Mouse (Mus musculus): Measurements from ENCODE around the gene Gm9999. TPM values are rescaled to one million over a fixed set of nuclear protein-coding genes. Genes with fewer than 3 reads are reported as not detected.
A peak's percentile ranks its signal among the peaks of the same experiment; 100 is the strongest.

Gene Gm9999
- polyA plus RNA-seq, 1 experiment from 2014 or later, result not detected

- Histone ChIP-seq H3K9ac (no peak overlapping the region), H3K4me3 (replicated peaks; ENCODE audit: low read length) (no peak overlapping the region), H3K9me3 (ENCODE audit: control insufficient read depth, low read length) (no peaks in the 10 kb centered on the region), H3K27me3 (ENCODE audit: control insufficient read depth, insufficient read depth, low read length) (no peaks in the 10 kb centered on the region), H3K36me3 (replicated peaks; ENCODE audit: control insufficient read depth, insufficient read depth) (peaks cover 65% of the 10 kb centered on the region), H3K27ac (no peak overlapping the region), H3K4me2 (replicated peaks) (no peak overlapping the region), H3K4me1 (replicated peaks; ENCODE audit: control insufficient read depth, insufficient read depth, low read length) (peaks cover 11% of the 10 kb centered on the region; the same call in 1 of the 2 replicates)
- WGBS, result 94% methylated on average over 4 of the region's 4 CpGs
- ATAC-seq (ENCODE audit: low FRiP score) (no peak), DNase-seq (ENCODE audit: low spot score) (no peak)
These were observed 13.6 kb downstream of the Gm9999 start for GRCm38 (mm10) chr7:46997008-46997407.

- DNase-seq (ENCODE audit: low spot score), result no peak
These were observed 14.4 kb downstream of the Gm9999 start for GRCm38 (mm10) chr7:46997644-46998395.

GRCm38 (mm10) chr7:46998942-46999341 is 15.6 kb downstream of the Gm9999 start:
- no peaks in the 10 kb centered on the region for H3K27me3 ChIP-seq (ENCODE audit: control insufficient read depth, insufficient read depth, low read length)
- H3K4me2 ChIP-seq (replicated peaks), result no peak overlapping the region
- WGBS, result 93% methylated on average over 2 of the region's 2 CpGs
- no peak overlapping the region for H3K4me3 ChIP-seq (replicated peaks; ENCODE audit: low read length)
- no peak for DNase-seq (ENCODE audit: low spot score)
- H3K9me3 ChIP-seq (ENCODE audit: control insufficient read depth, low read length), result no peaks in the 10 kb centered on the region
- H3K27ac ChIP-seq, result no peak overlapping the region
- no peak overlapping the region for H3K9ac ChIP-seq
- H3K4me1 ChIP-seq (replicated peaks; ENCODE audit: control insufficient read depth, insufficient read depth, low read length), result peaks cover 25% of the 10 kb centered on the region; the same call in 1 of the 2 replicates
- ATAC-seq (ENCODE audit: low FRiP score), result no peak
- peaks cover 49% of the 10 kb centered on the region for H3K36me3 ChIP-seq (replicated peaks; ENCODE audit: control insufficient read depth, insufficient read depth)

More at GRCm38 (mm10) chr7:46997644-46998395, 14.4 kb downstream of the Gm9999 start:
- H3K4me1 ChIP-seq (replicated peaks; ENCODE audit: control insufficient read depth, insufficient read depth, low read length), result peaks cover 19% of the 10 kb centered on the region; the same call in 1 of the 2 replicates
- ATAC-seq (ENCODE audit: low FRiP score), result no peak
- H3K36me3 ChIP-seq (replicated peaks; ENCODE audit: control insufficient read depth, insufficient read depth), result peaks cover 60% of the 10 kb centered on the region
- no peak overlapping the region for H3K27ac ChIP-seq
- H3K4me3 ChIP-seq (replicated peaks; ENCODE audit: low read length), result no peak overlapping the region
- no peak overlapping the region for H3K9ac ChIP-seq
- no peaks in the 10 kb centered on the region for H3K9me3 ChIP-seq (ENCODE audit: control insufficient read depth, low read length)
- no peaks in the 10 kb centered on the region for H3K27me3 ChIP-seq (ENCODE audit: control insufficient read depth, insufficient read depth, low read length)
- no peak overlapping the region for H3K4me2 ChIP-seq (replicated peaks)
- WGBS, result 87% methylated on average over 21 of the region's 21 CpGs

GRCm38 (mm10) chr7:46999983-47000643 is 16.7 kb downstream of the Gm9999 start:
- 83% methylated on average over 8 of the region's 8 CpGs for WGBS
- Histone ChIP-seq H3K9ac (no peak overlapping the region), H3K4me1 (replicated peaks; ENCODE audit: control insufficient read depth, insufficient read depth, low read length) (peaks cover 28% of the 10 kb centered on the region; the same call in 1 of the 2 replicates), H3K36me3 (replicated peaks; ENCODE audit: control insufficient read depth, insufficient read depth) (peaks cover 38% of the 10 kb centered on the region), H3K9me3 (ENCODE audit: control insufficient read depth, low read length) (no peaks in the 10 kb centered on the region), H3K4me3 (replicated peaks; ENCODE audit: low read length) (no peak overlapping the region), H3K4me2 (replicated peaks) (no peak overlapping the region), H3K27ac (no peak overlapping the region), H3K27me3 (ENCODE audit: control insufficient read depth, insufficient read depth, low read length) (no peaks in the 10 kb centered on the region)
- ATAC-seq (ENCODE audit: low FRiP score) (no peak), DNase-seq (ENCODE audit: low spot score) (no peak)

GRCm38 (mm10) chr7:47000644-47000983 is 17.2 kb downstream of the Gm9999 start:
- Histone ChIP-seq H3K4me2 (replicated peaks) (no peak overlapping the region), H3K27ac (no peak overlapping the region), H3K9me3 (ENCODE audit: control insufficient read depth, low read length) (no peaks in the 10 kb centered on the region), H3K9ac (no peak overlapping the region), H3K36me3 (replicated peaks; ENCODE audit: control insufficient read depth, insufficient read depth) (peaks cover 34% of the 10 kb centered on the region), H3K4me3 (replicated peaks; ENCODE audit: low read length) (no peak overlapping the region), H3K4me1 (replicated peaks; ENCODE audit: control insufficient read depth, insufficient read depth, low read length) (peaks cover 28% of the 10 kb centered on the region; the same call in 1 of the 2 replicates), H3K27me3 (ENCODE audit: control insufficient read depth, insufficient read depth, low read length) (no peaks in the 10 kb centered on the region)
- ATAC-seq (ENCODE audit: low FRiP score), result peak; percentile 79; the same call in 1 of the 2 replicates
- 45% methylated on average over 3 of the region's 3 CpGs for WGBS
- DNase-seq (ENCODE audit: low spot score), result no peak

- H3K4me2 ChIP-seq (replicated peaks), result no peak overlapping the region
- 87% methylated on average over 5 of the region's 5 CpGs for WGBS
- DNase-seq (ENCODE audit: low spot score) (no peak), ATAC-seq (ENCODE audit: low FRiP score) (no peak)
- H3K9me3 ChIP-seq (ENCODE audit: control insufficient read depth, low read length), result no peaks in the 10 kb centered on the region
- H3K27me3 ChIP-seq (ENCODE audit: control insufficient read depth, insufficient read depth, low read length), result no peaks in the 10 kb centered on the region
- H3K4me3 ChIP-seq (replicated peaks; ENCODE audit: low read length), result no peak overlapping the region
- H3K27ac ChIP-seq, result no peak overlapping the region
- H3K36me3 ChIP-seq (replicated peaks; ENCODE audit: control insufficient read depth, insufficient read depth), result peaks cover 27% of the 10 kb centered on the region
- H3K4me1 ChIP-seq (replicated peaks; ENCODE audit: control insufficient read depth, insufficient read depth, low read length), result peaks cover 28% of the 10 kb centered on the region; the same call in 1 of the 2 replicates
- H3K9ac ChIP-seq, result no peak overlapping the region
These were observed 17.9 kb downstream of the Gm9999 start for GRCm38 (mm10) chr7:47001125-47001899.

- WGBS, result 64% methylated on average over 4 of the region's 4 CpGs
- ATAC-seq (ENCODE audit: low FRiP score), result no peak
- Histone ChIP-seq H3K27me3 (ENCODE audit: control insufficient read depth, insufficient read depth, low read length) (no peaks in the 10 kb centered on the region), H3K4me2 (replicated peaks) (no peak overlapping the region), H3K27ac (no peak overlapping the region), H3K9me3 (ENCODE audit: control insufficient read depth, low read length) (no peaks in the 10 kb centered on the region), H3K4me1 (replicated peaks; ENCODE audit: control insufficient read depth, insufficient read depth, low read length) (peaks cover 32% of the 10 kb centered on the region; the same call in 1 of the 2 replicates), H3K4me3 (replicated peaks; ENCODE audit: low read length) (no peak overlapping the region), H3K36me3 (replicated peaks; ENCODE audit: control insufficient read depth, insufficient read depth) (peaks cover 23% of the 10 kb centered on the region), H3K9ac (no peak overlapping the region)
- no peak for DNase-seq (ENCODE audit: low spot score)
These were observed 18.5 kb downstream of the Gm9999 start for GRCm38 (mm10) chr7:47001900-47002275.

- DNase-seq (ENCODE audit: low spot score) (no peak), ATAC-seq (ENCODE audit: low FRiP score) (no peak)
- peaks cover 38% of the 10 kb centered on the region; the same call in 1 of the 2 replicates for H3K4me1 ChIP-seq (replicated peaks; ENCODE audit: control insufficient read depth, insufficient read depth, low read length)
- no peak overlapping the region for H3K27ac ChIP-seq
- no peak overlapping the region for H3K4me2 ChIP-seq (replicated peaks)
- no peaks in the 10 kb centered on the region for H3K27me3 ChIP-seq (ENCODE audit: control insufficient read depth, insufficient read depth, low read length)
- 21% methylated on average over 3 of the region's 3 CpGs for WGBS
- peaks cover 7% of the 10 kb centered on the region for H3K36me3 ChIP-seq (replicated peaks; ENCODE audit: control insufficient read depth, insufficient read depth)
- H3K9ac ChIP-seq, result 0 out of 2 replicates have a peak overlapping the region, but pooled peaks have one; percentile 31
- no peak overlapping the region for H3K4me3 ChIP-seq (replicated peaks; ENCODE audit: low read length)
- no peaks in the 10 kb centered on the region for H3K9me3 ChIP-seq (ENCODE audit: control insufficient read depth, low read length)
These were observed 20.2 kb downstream of the Gm9999 start for GRCm38 (mm10) chr7:47003411-47004115.

Data from hindbrain, embryonic 14.5 days (tissue).